Mouse (Mus musculus) adrenal gland (tissue): ENCODE measurements around the gene 9430007A20Rik.
"Not testable (repeated sequence)": the region's sequence is repeated elsewhere in the genome, so short reads cannot be mapped to it uniquely, and the experiment has no call there.

Source experiments
- intact Hi-C: fragments of 180-260 bp; cut with DNase I; formaldehyde crosslinking; loops from one replicate; pipeline ENCODE4 v1.15.1; 2025
- long read RNA-seq, 2 experiments: library from polyadenylated mRNA; unstranded; transcript quantifications; one replicate each; pipeline ENCODE4 v2.0.0; 2020; ENCODE audit warnings: borderline replicate concordance in 1 of 2; ENCODE audit not compliant: insufficient replicate concordance in 1 of 2

Gene 9430007A20Rik
- long read RNA-seq, experiment 1 = 0 reads
- long read RNA-seq, experiment 2 = 0 reads

DNA sequence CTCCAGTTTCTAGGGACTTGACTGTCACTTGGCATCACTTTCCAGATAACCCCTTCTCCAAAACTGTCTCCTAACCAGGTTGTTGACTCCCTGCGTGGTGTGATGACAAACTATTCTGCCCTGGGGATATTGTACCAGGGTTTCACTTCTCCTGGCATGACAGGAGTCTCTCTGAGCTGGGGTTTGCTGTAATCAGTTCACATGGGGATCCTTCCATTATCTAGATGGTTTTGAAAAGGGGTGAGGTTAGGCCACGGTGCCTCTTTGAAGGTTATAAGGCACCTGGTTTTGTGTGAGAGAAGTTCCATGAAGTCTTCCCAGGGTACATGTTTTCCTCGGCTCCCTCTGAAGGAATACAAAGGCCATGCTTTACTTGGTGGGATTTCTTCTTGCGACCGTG lies at the start of gene 9430007A20Rik:
Gene 9430007A20Rik (plus strand): TSS at position 301 of the 400 bp plus-strand sequence.
- intact Hi-C loops = no loop called here

DNA sequence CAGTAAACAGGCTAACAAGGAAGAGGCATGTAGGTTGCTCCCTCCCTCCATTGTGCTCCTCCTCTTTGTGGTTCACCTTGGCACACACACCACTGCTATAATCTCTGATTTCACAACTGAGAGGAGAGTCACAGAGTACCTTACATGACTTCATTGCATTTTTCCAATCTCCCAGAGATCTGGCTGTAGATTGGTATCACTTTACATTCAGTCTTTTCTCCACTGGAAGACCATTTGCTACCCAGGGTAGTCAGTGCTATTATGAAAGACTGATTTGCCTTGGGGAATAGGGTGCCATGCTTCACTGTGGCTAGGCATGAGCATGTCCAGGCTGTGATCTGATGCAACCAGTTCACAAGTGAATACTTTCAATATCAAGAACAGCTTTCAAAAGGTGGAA lies 26.3 kb upstream of the 9430007A20Rik start:
- intact Hi-C loops = no loop called here

DNA sequence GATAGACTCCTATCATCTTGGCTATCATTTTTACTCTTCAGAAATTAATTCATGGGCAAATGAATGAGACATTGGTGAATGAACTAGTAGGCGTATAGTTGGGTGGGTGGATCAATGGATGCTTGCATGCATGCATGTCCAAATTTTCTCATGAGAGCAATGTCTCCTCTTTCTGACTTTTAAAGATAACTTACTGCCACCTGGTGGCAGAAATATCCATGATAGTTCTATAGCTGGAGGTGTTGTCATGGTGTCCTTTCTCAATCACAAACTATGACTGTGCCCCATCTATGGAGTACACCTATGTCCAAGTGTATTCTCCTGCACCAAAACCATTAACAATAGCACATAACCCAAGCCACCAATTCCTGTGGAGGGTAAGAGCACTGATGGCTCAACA lies 13.1 kb upstream of the 9430007A20Rik start:
- intact Hi-C loops = no loop called here

DNA sequence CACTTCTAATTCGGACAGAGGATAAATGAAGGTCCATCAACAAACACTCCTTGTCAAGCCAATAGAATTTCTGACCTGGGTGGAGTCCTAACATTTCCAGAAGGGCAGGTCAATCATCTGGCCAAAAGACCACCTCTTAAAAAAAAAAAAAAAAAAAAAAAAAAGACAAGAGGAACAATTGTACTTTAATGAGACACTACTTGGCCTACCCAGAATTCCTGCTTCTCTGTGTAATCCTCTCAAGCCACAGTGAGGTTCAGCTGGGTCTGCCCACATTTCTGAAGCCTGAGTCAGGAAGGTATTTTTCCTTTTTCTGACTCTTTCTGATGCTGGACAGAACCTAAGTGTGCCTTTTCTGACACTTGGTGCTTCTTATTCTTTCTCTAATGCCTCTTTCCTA lies 25.1 kb downstream of the 9430007A20Rik start:
- intact Hi-C loops = no loop called here

DNA sequence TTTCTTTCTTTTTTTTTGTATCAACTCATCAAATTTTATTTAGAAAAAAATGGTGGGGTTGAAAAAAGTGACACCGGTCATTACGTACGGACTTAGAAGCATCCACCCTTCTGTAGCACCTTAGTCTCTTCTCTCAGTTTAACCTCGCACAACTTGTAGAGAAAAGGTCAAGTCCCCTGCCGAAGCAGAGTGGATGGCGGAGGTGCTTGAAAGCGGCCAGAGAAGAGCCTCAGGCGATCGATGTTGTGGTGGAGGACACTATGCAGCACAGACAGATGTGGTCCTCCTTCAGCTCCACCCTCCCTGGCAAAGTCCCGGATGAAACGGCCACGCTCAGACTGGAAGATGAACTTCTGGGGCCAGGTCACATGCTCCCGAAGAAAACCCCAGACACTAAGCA lies 25.7 kb downstream of the 9430007A20Rik start:
- intact Hi-C loops = not testable (repeated sequence)

DNA sequence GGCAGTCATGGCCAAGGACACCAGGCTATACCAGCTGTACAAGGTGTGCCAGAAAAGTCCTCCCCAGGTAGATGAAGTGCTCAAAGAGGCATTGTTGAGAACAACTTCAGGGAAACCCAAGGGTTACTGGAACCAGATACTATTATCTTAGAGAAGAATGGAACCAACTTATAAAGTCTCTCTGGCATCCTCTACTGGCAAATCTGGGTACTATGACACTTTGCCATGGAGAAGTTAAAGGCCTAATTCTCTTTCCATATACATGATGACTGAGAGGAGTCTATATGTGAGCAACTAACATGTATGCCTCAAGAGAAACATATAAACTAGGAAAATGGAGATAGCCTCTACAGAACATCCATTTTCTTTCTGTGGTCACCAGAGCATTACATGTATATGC lies 31.5 kb downstream of the 9430007A20Rik start:
- intact Hi-C loops = loop anchor here (10.0 kb wide), 1 partner anchor 324 kb away; no protein-coding TSS in a partner anchor

DNA sequence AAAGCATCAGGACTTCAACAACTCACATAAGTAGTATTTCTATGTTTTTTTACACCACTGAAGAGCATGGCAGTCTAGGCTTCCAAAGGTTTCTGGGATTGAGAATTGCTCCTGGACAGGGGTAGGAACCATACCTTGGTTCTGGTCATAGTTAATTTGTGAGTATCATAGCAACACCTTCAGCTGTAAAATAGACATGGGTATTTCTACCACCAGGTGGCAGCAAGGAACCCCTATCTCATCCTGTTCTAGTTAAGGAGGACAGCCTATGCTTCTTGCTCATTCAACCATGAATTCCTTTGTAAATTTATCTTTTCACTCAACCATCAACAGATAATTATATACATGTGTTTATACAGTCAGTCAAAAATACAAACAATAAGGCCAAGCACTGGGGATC lies 40.2 kb downstream of the 9430007A20Rik start:
- intact Hi-C loops = loop anchor here (10.0 kb wide), 1 partner anchor 315 kb away; no protein-coding TSS in a partner anchor

DNA sequence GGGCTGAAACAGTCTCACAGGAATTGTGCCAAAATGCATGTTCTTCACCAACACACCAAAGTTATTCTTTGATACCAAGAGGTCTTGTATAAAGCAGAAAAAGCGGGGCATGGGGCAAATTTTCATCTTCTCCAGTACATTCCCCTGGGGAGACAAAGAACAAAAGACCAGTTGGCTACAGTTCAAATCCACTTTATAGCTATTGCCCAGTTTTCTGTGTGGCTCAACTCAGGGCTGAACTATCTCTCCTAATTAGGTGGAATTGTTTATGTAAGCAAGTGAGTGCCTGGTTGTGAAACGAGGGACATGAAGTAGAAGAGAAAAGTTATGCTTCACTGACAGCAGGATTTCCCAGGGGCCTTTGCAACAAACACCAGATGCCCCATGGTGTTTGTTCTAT lies 41.6 kb downstream of the 9430007A20Rik start:
- intact Hi-C loops = no loop called here

DNA sequence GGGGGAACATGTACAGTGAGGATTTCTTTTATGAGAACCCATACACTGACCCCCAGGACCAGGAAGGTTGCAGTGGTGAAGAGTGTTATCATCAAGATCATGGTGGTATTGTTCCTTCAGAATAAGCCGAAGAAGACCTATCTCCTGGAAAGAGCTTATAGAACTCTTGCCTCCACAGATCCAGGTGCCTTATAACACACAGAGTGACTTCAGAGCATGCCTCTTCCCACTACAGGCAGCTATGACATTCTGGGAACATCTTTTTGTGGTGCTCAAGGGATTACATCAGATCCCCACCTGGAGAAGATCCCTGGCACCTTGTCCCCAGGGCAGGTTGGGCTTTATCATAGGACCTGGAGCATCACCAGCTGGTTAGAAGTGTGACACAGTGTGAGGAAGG lies 45.4 kb downstream of the 9430007A20Rik start, which contains the start of gene Gm13124:
Gene Gm13124 (minus strand): TSS at position 101 of the 400 bp plus-strand sequence.
- intact Hi-C loops = no loop called here

DNA sequence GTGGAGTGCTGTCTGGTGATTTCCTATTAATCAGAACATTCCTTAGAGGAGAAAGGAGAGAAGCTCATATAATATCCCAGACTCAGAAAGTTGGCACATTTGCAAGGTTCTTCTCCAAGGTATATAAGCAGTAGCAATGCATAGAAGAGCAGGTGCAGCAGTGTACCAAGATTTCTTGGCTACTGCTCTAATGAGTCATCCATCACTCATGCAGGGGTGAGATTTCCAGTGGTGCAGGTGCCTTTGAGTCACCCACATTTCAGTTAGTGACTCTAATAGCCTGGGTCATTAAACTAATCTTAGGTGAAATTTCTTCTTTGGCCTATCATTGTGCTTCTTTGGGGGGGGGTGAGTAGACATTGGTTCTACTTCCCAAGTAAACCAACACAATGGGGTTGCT lies 48.1 kb downstream of the 9430007A20Rik start:
- intact Hi-C loops = no loop called here
